Mouse (Mus musculus) forebrain, embryonic 11.5 days (tissue): Measurements from ENCODE around the gene P2ry14. TPM values are rescaled to one million over a fixed set of nuclear protein-coding genes. Genes with fewer than 3 reads are reported as not detected.

ENCODE experiments used
- polyA plus RNA-seq: library from polyadenylated mRNA; unstranded; fragments of >200 nt; fragmentation: Nextera tagmentation; extraction: Ambion mirVana; gene quantifications from 2 replicates; pipeline ENCODE4 v1.2.1, GENCODE M21; 2014

Gene P2ry14
- polyA plus RNA-seq, 1 experiment from 2014 or later, result 4.1 TPM

Other genes starting within 250 kb of the P2ry14 start
- 5.5 TPM in 2 replicates for gene Med12l, start 147.8 kb downstream of the P2ry14 start, polyA plus RNA-seq
- 0.85 and 1.7 TPM in 2 replicates for gene Gpr171, start 51.8 kb downstream of the P2ry14 start, polyA plus RNA-seq
- gene Gpr87, start 41.5 kb upstream of the P2ry14 start, polyA plus RNA-seq, result not detected in 2 replicates
- 0.68 and 0.77 TPM in 2 replicates for gene P2ry13, start 57.3 kb upstream of the P2ry14 start, polyA plus RNA-seq
- gene P2ry12, start 109.3 kb upstream of the P2ry14 start, polyA plus RNA-seq, result 1.9 and 2.0 TPM in 2 replicates
- 3.1 and 3.2 TPM in 2 replicates for gene Igsf10, start 190.8 kb upstream of the P2ry14 start, polyA plus RNA-seq